Mouse (Mus musculus): ENCODE results near the gene Cpvl. TPM values are rescaled to one million over a fixed set of nuclear protein-coding genes. Genes with fewer than 3 reads are reported as not detected.

Cpvl gene
- total RNA-seq (2021) = not detected
- long read RNA-seq, experiment 1 = 0 reads
- long read RNA-seq, experiment 2 = 0 reads

- no peak for DNase-seq
- intact Hi-C loops (cut with DNase I; ENCODE audit: low total_unique reads) = no loop called here
Measured at GRCm38 (mm10) chr6:53978571-53978970, at the start of gene Cpvl. TSS of gene Cpvl (minus strand) at chr6:53978671.

GRCm38 (mm10) chr6:54023846-54024245 lies 45.4 kb upstream of the Cpvl start:
- no peak for DNase-seq
- intact Hi-C loops (cut with DNase I; ENCODE audit: low total_unique reads) = no loop called here

GRCm38 (mm10) chr6:54021123-54021789 lies 42.8 kb upstream of the Cpvl start:
- intact Hi-C loops (cut with DNase I; ENCODE audit: low total_unique reads) = no loop called here

GRCm38 (mm10) chr6:54018861-54019260 lies 40.4 kb upstream of the Cpvl start:
- DNase-seq = no peak
- intact Hi-C loops (cut with DNase I; ENCODE audit: low total_unique reads) = no loop called here

More at GRCm38 (mm10) chr6:54021123-54021789, 42.8 kb upstream of the Cpvl start:
- no peak for DNase-seq

- no peak for DNase-seq
- intact Hi-C loops (cut with DNase I; ENCODE audit: low total_unique reads) = no loop called here
Measured at GRCm38 (mm10) chr6:54018038-54018437, 39.6 kb upstream of the Cpvl start.

- no peak for DNase-seq
- intact Hi-C loops (cut with DNase I; ENCODE audit: low total_unique reads) = no loop called here
Measured at GRCm38 (mm10) chr6:54012163-54012562, 33.7 kb upstream of the Cpvl start.

GRCm38 (mm10) chr6:54010362-54010761 lies 31.9 kb upstream of the Cpvl start:
- DNase-seq = no peak
- intact Hi-C loops (cut with DNase I; ENCODE audit: low total_unique reads) = no loop called here

- intact Hi-C loops (cut with DNase I; ENCODE audit: low total_unique reads) = no loop called here
- no peak for DNase-seq
Measured at GRCm38 (mm10) chr6:54009293-54009692, 30.8 kb upstream of the Cpvl start.

- intact Hi-C loops (cut with DNase I; ENCODE audit: low total_unique reads) = no loop called here
- DNase-seq = no peak
Measured at GRCm38 (mm10) chr6:54008448-54009120, 30.1 kb upstream of the Cpvl start.

- intact Hi-C loops (cut with DNase I; ENCODE audit: low total_unique reads) = no loop called here
- DNase-seq = no peak
Measured at GRCm38 (mm10) chr6:54005302-54005701, 26.8 kb upstream of the Cpvl start.

- DNase-seq = no peak
- intact Hi-C loops (cut with DNase I; ENCODE audit: low total_unique reads) = no loop called here
Measured at GRCm38 (mm10) chr6:53996226-53996955, 17.9 kb upstream of the Cpvl start.

GRCm38 (mm10) chr6:53995519-53995918 lies 17.0 kb upstream of the Cpvl start:
- intact Hi-C loops (cut with DNase I; ENCODE audit: low total_unique reads) = no loop called here
- no peak for DNase-seq

GRCm38 (mm10) chr6:53992386-53992785 lies 13.9 kb upstream of the Cpvl start:
- DNase-seq = no peak
- intact Hi-C loops (cut with DNase I; ENCODE audit: low total_unique reads) = no loop called here

- intact Hi-C loops (cut with DNase I; ENCODE audit: low total_unique reads) = no loop called here
- no peak for DNase-seq
Measured at GRCm38 (mm10) chr6:53987235-53987634, 8.8 kb upstream of the Cpvl start.

GRCm38 (mm10) chr6:53986273-53986985 lies 8.0 kb upstream of the Cpvl start:
- intact Hi-C loops (cut with DNase I; ENCODE audit: low total_unique reads) = no loop called here

GRCm38 (mm10) chr6:53983820-53984219 lies 5.3 kb upstream of the Cpvl start:
- intact Hi-C loops (cut with DNase I; ENCODE audit: low total_unique reads) = no loop called here
- DNase-seq = no peak

More at GRCm38 (mm10) chr6:53986273-53986985, 8.0 kb upstream of the Cpvl start:
- no peak for DNase-seq

- intact Hi-C loops (cut with DNase I; ENCODE audit: low total_unique reads) = no loop called here
- no peak for DNase-seq
Measured at GRCm38 (mm10) chr6:53982612-53983011, 4.1 kb upstream of the Cpvl start.

- intact Hi-C loops (cut with DNase I; ENCODE audit: low total_unique reads) = no loop called here
- DNase-seq = no peak
Measured at GRCm38 (mm10) chr6:53982047-53982600, 3.7 kb upstream of the Cpvl start.

GRCm38 (mm10) chr6:53980817-53981480 lies 2.5 kb upstream of the Cpvl start:
- intact Hi-C loops (cut with DNase I; ENCODE audit: low total_unique reads) = no loop called here
- DNase-seq = no peak
